Mouse (Mus musculus): ENCODE measurements around the gene Mroh2a. TPM values are rescaled to one million over a fixed set of nuclear protein-coding genes. Genes with fewer than 3 reads are reported as not detected.

Mroh2a gene
- polyA plus RNA-seq, 1 experiment: 0.42 TPM

- Histone ChIP-seq H3K27ac (ENCODE audit: insufficient read depth, low read length) (no peak overlapping the region), H3K36me3 (ENCODE audit: control insufficient read depth, insufficient read depth, low read length) (peaks cover 37% of the 10 kb centered on the region), H3K27me3 (ENCODE audit: control insufficient read depth, insufficient read depth, low read length) (no peaks in the 10 kb centered on the region), H3K4me1 (ENCODE audit: control insufficient read depth, insufficient read depth, insufficient read length) (peaks cover 12% of the 10 kb centered on the region; the same call in 1 of the 2 replicates), H3K4me3 (ENCODE audit: extremely low read depth, insufficient read depth, insufficient read length) (no peak overlapping the region)
- no peak for TF ChIP-seq CTCF (IDR thresholded peaks at IDR 0.05; ENCODE audit: extremely low read depth, insufficient read depth, insufficient read length, insufficient replicate concordance)
- TF ChIP-seq POLR2A (IDR thresholded peaks at IDR 0.05; ENCODE audit: low read depth, low read length): no peak
- 84% methylated on average over 7 of the region's 7 CpGs for WGBS
- DNase-seq (ENCODE audit: low read depth in 1 of 2, low spot score in 2 of 2): no peak
Measured at GRCm38 (mm10) chr1:88261706-88262105, 34.9 kb downstream of the Mroh2a start.

- Histone ChIP-seq H3K36me3 (ENCODE audit: control insufficient read depth, insufficient read depth, low read length) (peaks cover 42% of the 10 kb centered on the region), H3K4me1 (ENCODE audit: control insufficient read depth, insufficient read depth, insufficient read length) (peaks cover 12% of the 10 kb centered on the region; the same call in 1 of the 2 replicates), H3K27me3 (ENCODE audit: control insufficient read depth, insufficient read depth, low read length) (no peaks in the 10 kb centered on the region), H3K27ac (ENCODE audit: insufficient read depth, low read length) (no peak overlapping the region), H3K4me3 (ENCODE audit: extremely low read depth, insufficient read depth, insufficient read length) (no peak overlapping the region)
- 66% methylated on average over 4 of the region's 4 CpGs for WGBS
- TF ChIP-seq CTCF (IDR thresholded peaks at IDR 0.05; ENCODE audit: extremely low read depth, insufficient read depth, insufficient read length, insufficient replicate concordance): no peak
- TF ChIP-seq POLR2A (IDR thresholded peaks at IDR 0.05; ENCODE audit: low read depth, low read length): no peak
- DNase-seq (ENCODE audit: low read depth in 1 of 2, low spot score in 2 of 2): no peak
Measured at GRCm38 (mm10) chr1:88262255-88262654, 35.5 kb downstream of the Mroh2a start.

DNA sequence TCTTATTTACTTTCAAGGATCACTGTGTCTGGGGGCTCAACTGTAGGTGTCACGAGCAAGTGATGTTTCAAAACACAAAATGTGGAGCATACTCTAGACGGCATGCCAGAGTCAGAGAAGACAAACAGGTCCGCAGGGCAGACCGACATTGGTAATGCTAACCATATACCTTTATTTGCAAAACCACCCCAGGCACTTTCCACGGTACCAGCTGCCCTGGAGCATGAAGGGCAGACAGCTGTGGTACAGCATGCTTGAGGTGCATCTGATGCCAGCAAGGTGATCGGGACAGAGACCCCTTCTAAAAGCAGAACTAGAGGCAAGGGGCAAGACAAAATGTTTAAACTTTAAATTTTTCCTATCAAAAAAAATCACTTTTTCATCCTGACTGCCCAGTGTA lies 36.2 kb downstream of the Mroh2a start:
- peaks cover 49% of the 10 kb centered on the region for H3K36me3 ChIP-seq (ENCODE audit: control insufficient read depth, insufficient read depth, low read length)
- no peak for DNase-seq (ENCODE audit: low read depth in 1 of 2, low spot score in 2 of 2)
- H3K27me3 ChIP-seq (ENCODE audit: control insufficient read depth, insufficient read depth, low read length): no peaks in the 10 kb centered on the region
- H3K4me3 ChIP-seq (ENCODE audit: extremely low read depth, insufficient read depth, insufficient read length): no peak overlapping the region
- H3K4me1 ChIP-seq (ENCODE audit: control insufficient read depth, insufficient read depth, insufficient read length): peaks cover 12% of the 10 kb centered on the region; the same call in 1 of the 2 replicates
- TF ChIP-seq POLR2A (IDR thresholded peaks at IDR 0.05; ENCODE audit: low read depth, low read length) (no peak), CTCF (IDR thresholded peaks at IDR 0.05; ENCODE audit: extremely low read depth, insufficient read depth, insufficient read length, insufficient replicate concordance) (no peak)
- H3K27ac ChIP-seq (ENCODE audit: insufficient read depth, low read length): no peak overlapping the region
- 77% methylated on average over 6 of the region's 6 CpGs for WGBS

- H3K36me3 ChIP-seq (ENCODE audit: control insufficient read depth, insufficient read depth, low read length): peaks cover 58% of the 10 kb centered on the region
- DNase-seq (ENCODE audit: low read depth in 1 of 2, low spot score in 2 of 2): no peak
- no peak for TF ChIP-seq CTCF (IDR thresholded peaks at IDR 0.05; ENCODE audit: extremely low read depth, insufficient read depth, insufficient read length, insufficient replicate concordance)
- TF ChIP-seq POLR2A (IDR thresholded peaks at IDR 0.05; ENCODE audit: low read depth, low read length): no peak
- WGBS: 91% methylated on average over 5 of the region's 5 CpGs
- H3K27ac ChIP-seq (ENCODE audit: insufficient read depth, low read length): no peak overlapping the region
- H3K4me1 ChIP-seq (ENCODE audit: control insufficient read depth, insufficient read depth, insufficient read length): peaks cover 12% of the 10 kb centered on the region; the same call in 1 of the 2 replicates
- no peaks in the 10 kb centered on the region for H3K27me3 ChIP-seq (ENCODE audit: control insufficient read depth, insufficient read depth, low read length)
- H3K4me3 ChIP-seq (ENCODE audit: extremely low read depth, insufficient read depth, insufficient read length): no peak overlapping the region
Measured at GRCm38 (mm10) chr1:88263778-88264177, 37.0 kb downstream of the Mroh2a start.

- Histone ChIP-seq H3K27me3 (ENCODE audit: control insufficient read depth, insufficient read depth, low read length) (no peaks in the 10 kb centered on the region), H3K4me1 (ENCODE audit: control insufficient read depth, insufficient read depth, insufficient read length) (peaks cover 8% of the 10 kb centered on the region; the same call in 1 of the 2 replicates), H3K36me3 (ENCODE audit: control insufficient read depth, insufficient read depth, low read length) (peaks cover 63% of the 10 kb centered on the region), H3K27ac (ENCODE audit: insufficient read depth, low read length) (no peak overlapping the region), H3K4me3 (ENCODE audit: extremely low read depth, insufficient read depth, insufficient read length) (no peak overlapping the region)
- no peak for DNase-seq (ENCODE audit: low read depth in 1 of 2, low spot score in 2 of 2)
- no peak for TF ChIP-seq CTCF (IDR thresholded peaks at IDR 0.05; ENCODE audit: extremely low read depth, insufficient read depth, insufficient read length, insufficient replicate concordance)
- TF ChIP-seq POLR2A (IDR thresholded peaks at IDR 0.05; ENCODE audit: low read depth, low read length): no peak
- 89% methylated on average over 7 of the region's 7 CpGs for WGBS
Measured at GRCm38 (mm10) chr1:88264237-88264868, 37.6 kb downstream of the Mroh2a start.

DNA sequence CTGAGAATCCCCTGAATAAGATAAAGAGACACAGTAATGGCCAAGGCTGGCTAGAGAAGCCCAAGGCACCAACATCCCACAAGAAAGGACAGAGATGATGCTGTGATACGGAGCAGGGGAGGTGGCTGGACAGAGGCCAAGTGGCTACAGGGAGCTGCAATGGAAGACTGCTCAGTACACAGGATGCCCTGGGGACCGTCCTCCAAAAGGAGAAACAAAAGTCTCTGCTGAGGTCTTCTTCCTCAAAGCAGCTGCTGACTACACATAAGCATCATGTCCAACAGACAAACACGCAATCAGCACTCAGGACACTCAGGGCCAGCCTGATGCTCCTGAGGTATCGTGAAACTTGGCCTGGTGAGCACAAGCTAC lies 38.1 kb downstream of the Mroh2a start:
- no peak overlapping the region for H3K4me3 ChIP-seq (ENCODE audit: extremely low read depth, insufficient read depth, insufficient read length)
- DNase-seq (ENCODE audit: low read depth in 1 of 2, low spot score in 2 of 2): no peak
- 74% methylated on average over 4 of the region's 4 CpGs for WGBS
- peaks cover 3% of the 10 kb centered on the region; the same call in 1 of the 2 replicates for H3K4me1 ChIP-seq (ENCODE audit: control insufficient read depth, insufficient read depth, insufficient read length)
- no peak overlapping the region for H3K27ac ChIP-seq (ENCODE audit: insufficient read depth, low read length)
- peaks cover 68% of the 10 kb centered on the region for H3K36me3 ChIP-seq (ENCODE audit: control insufficient read depth, insufficient read depth, low read length)
- no peaks in the 10 kb centered on the region for H3K27me3 ChIP-seq (ENCODE audit: control insufficient read depth, insufficient read depth, low read length)
- TF ChIP-seq POLR2A (IDR thresholded peaks at IDR 0.05; ENCODE audit: low read depth, low read length) (no peak), CTCF (IDR thresholded peaks at IDR 0.05; ENCODE audit: extremely low read depth, insufficient read depth, insufficient read length, insufficient replicate concordance) (no peak)

DNA sequence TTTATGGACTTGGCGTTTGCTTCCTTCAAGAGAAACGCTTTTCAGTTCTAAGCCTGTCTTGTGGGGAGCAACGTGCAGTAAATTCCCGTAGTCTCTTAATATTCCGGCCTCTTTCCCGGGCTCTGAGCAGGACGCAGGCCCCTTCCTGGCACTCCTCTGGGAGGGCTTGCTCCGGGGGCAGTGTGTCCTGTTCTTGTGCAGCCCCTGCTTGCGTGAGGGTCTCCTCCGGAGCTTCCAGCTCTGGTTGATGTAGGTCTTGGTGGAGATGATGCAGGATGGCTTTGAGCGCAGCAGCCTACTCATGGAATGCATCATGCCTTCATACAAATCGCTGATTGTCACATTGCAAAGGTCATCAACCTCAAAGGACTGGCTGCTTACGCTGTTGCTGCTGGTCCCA lies 39.3 kb downstream of the Mroh2a start:
- H3K27me3 ChIP-seq (ENCODE audit: control insufficient read depth, insufficient read depth, low read length): no peaks in the 10 kb centered on the region
- WGBS: 90% methylated on average over 13 of the region's 13 CpGs
- DNase-seq (ENCODE audit: low read depth in 1 of 2, low spot score in 2 of 2): no peak
- H3K27ac ChIP-seq (ENCODE audit: insufficient read depth, low read length): no peak overlapping the region
- TF ChIP-seq CTCF (IDR thresholded peaks at IDR 0.05; ENCODE audit: extremely low read depth, insufficient read depth, insufficient read length, insufficient replicate concordance): no peak
- no peaks in the 10 kb centered on the region for H3K4me1 ChIP-seq (ENCODE audit: control insufficient read depth, insufficient read depth, insufficient read length)
- no peak overlapping the region for H3K4me3 ChIP-seq (ENCODE audit: extremely low read depth, insufficient read depth, insufficient read length)
- H3K36me3 ChIP-seq (ENCODE audit: control insufficient read depth, insufficient read depth, low read length): peaks cover 70% of the 10 kb centered on the region
